Mouse (Mus musculus): Measurements from ENCODE around the gene Oxct1.

GRCm38 (mm10) chr15:4154646-4155045 is 128.5 kb downstream of the Oxct1 start:
- no peak for TF ChIP-seq POLR2A (IDR thresholded peaks at IDR 0.05; ENCODE audit: low read depth, low read length)
- no peak for TF ChIP-seq CTCF (IDR thresholded peaks at IDR 0.05; ENCODE audit: extremely low read depth, insufficient read depth, insufficient read length, insufficient replicate concordance)

Data from spleen, adult 2 months (tissue).